Mouse (Mus musculus): Measurements from ENCODE around the gene Mboat1. TPM values are rescaled to one million over a fixed set of nuclear protein-coding genes. Genes with fewer than 3 reads are reported as not detected.

Mboat1 gene
- polyA plus RNA-seq, 1 experiment = 6.9 TPM

GRCm38 (mm10) chr13:30219597-30219996 lies 83.3 kb downstream of the Mboat1 start:
- no peak for DNase-seq
- no peak overlapping the region for H3K27ac ChIP-seq (ENCODE audit: insufficient read depth, low read depth, low read length)
- no peaks in the 10 kb centered on the region for H3K4me1 ChIP-seq (ENCODE audit: control insufficient read depth, insufficient read depth, low read length)
- H3K4me3 ChIP-seq (ENCODE audit: insufficient read depth, low read depth, low read length) = no peak overlapping the region
- no peaks in the 10 kb centered on the region for H3K36me3 ChIP-seq (ENCODE audit: control insufficient read depth, insufficient read depth, low read length)
- TF ChIP-seq CTCF (conservative IDR thresholded peaks at IDR 0.05; ENCODE audit: insufficient read depth, insufficient read length, low read depth, low read length) (no peak), POLR2A (IDR thresholded peaks at IDR 0.05; ENCODE audit: low read depth, low read length) (no peak)
- 68% methylated on average over 7 of the region's 7 CpGs for WGBS
- H3K27me3 ChIP-seq (replicated peaks; ENCODE audit: control insufficient read depth, insufficient read depth, low read length) = no peaks in the 10 kb centered on the region

GRCm38 (mm10) chr13:30221316-30221715 lies 85.0 kb downstream of the Mboat1 start:
- H3K4me1 ChIP-seq (ENCODE audit: control insufficient read depth, insufficient read depth, low read length) = no peaks in the 10 kb centered on the region; the same call in 1 of the 2 replicates
- WGBS = 55% methylated on average over 3 of the region's 3 CpGs
- no peak overlapping the region for H3K4me3 ChIP-seq (ENCODE audit: insufficient read depth, low read depth, low read length)
- TF ChIP-seq POLR2A (IDR thresholded peaks at IDR 0.05; ENCODE audit: low read depth, low read length) = no peak
- TF ChIP-seq CTCF (conservative IDR thresholded peaks at IDR 0.05; ENCODE audit: insufficient read depth, insufficient read length, low read depth, low read length) = no peak
- no peaks in the 10 kb centered on the region for H3K27me3 ChIP-seq (replicated peaks; ENCODE audit: control insufficient read depth, insufficient read depth, low read length)
- H3K36me3 ChIP-seq (ENCODE audit: control insufficient read depth, insufficient read depth, low read length) = no peaks in the 10 kb centered on the region
- DNase-seq = no peak
- no peak overlapping the region for H3K27ac ChIP-seq (ENCODE audit: insufficient read depth, low read depth, low read length)

DNA sequence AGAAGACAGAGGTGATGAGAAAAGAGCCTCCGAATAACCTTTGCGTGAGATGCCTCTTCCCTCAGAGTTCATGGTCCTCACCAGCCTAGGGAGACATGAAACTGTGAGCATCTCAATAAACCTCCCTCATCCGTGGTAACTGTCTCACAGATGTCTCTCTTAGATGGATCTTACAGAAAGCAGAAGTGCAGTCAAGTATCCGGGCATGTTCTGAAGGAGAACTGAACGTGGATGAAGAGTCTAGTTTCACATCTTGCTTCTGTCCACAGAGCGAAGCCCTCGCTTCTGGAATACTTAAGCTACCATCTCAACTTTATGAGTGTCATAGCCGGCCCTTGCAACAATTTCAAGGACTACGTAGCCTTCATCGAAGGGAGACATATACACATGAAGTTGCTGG lies 87.8 kb downstream of the Mboat1 start:
- Histone ChIP-seq H3K4me3 (ENCODE audit: insufficient read depth, low read depth, low read length) (no peak overlapping the region), H3K27me3 (replicated peaks; ENCODE audit: control insufficient read depth, insufficient read depth, low read length) (no peaks in the 10 kb centered on the region), H3K36me3 (ENCODE audit: control insufficient read depth, insufficient read depth, low read length) (no peaks in the 10 kb centered on the region), H3K4me1 (ENCODE audit: control insufficient read depth, insufficient read depth, low read length) (no peaks in the 10 kb centered on the region; the same call in 1 of the 2 replicates), H3K27ac (ENCODE audit: insufficient read depth, low read depth, low read length) (no peak overlapping the region)
- no peak for TF ChIP-seq POLR2A (IDR thresholded peaks at IDR 0.05; ENCODE audit: low read depth, low read length)
- 92% methylated on average over 10 of the region's 10 CpGs for WGBS
- no peak for DNase-seq

- H3K27ac ChIP-seq (ENCODE audit: insufficient read depth, low read depth, low read length) = no peak overlapping the region
- no peaks in the 10 kb centered on the region for H3K36me3 ChIP-seq (ENCODE audit: control insufficient read depth, insufficient read depth, low read length)
- 96% methylated on average over 6 of the region's 6 CpGs for WGBS
- H3K4me1 ChIP-seq (ENCODE audit: control insufficient read depth, insufficient read depth, low read length) = no peaks in the 10 kb centered on the region; the same call in 1 of the 2 replicates
- TF ChIP-seq CTCF (conservative IDR thresholded peaks at IDR 0.05; ENCODE audit: insufficient read depth, insufficient read length, low read depth, low read length) (no peak; the same call in 1 of the 2 replicates), POLR2A (IDR thresholded peaks at IDR 0.05; ENCODE audit: low read depth, low read length) (no peak)
- no peak overlapping the region for H3K4me3 ChIP-seq (ENCODE audit: insufficient read depth, low read depth, low read length)
- no peaks in the 10 kb centered on the region for H3K27me3 ChIP-seq (replicated peaks; ENCODE audit: control insufficient read depth, insufficient read depth, low read length)
- no peak for DNase-seq
Measured at GRCm38 (mm10) chr13:30224659-30225058, 88.4 kb downstream of the Mboat1 start.

DNA sequence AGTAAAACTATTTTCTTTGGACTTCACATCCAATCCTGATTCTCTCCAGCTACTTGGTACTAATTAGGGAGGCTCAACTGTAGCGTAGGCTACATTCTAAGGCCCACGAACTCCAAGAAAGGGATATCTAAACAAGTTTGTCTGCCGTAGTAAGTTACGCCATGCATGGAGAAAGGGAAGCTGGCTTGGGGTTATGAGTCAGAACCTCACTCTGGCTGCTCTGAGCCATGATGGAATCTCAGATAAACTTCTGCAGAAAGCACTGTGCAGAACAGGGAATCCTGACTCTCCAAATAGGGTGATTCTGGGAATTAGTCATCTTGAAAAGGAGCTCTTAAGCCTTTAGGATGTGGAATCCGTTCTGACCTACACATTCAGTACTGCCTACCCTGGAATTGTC lies 92.5 kb downstream of the Mboat1 start:
- no peaks in the 10 kb centered on the region; the same call in 1 of the 2 replicates for H3K4me1 ChIP-seq (ENCODE audit: control insufficient read depth, insufficient read depth, low read length)
- no peaks in the 10 kb centered on the region for H3K27me3 ChIP-seq (replicated peaks; ENCODE audit: control insufficient read depth, insufficient read depth, low read length)
- no peak overlapping the region for H3K4me3 ChIP-seq (ENCODE audit: insufficient read depth, low read depth, low read length)
- WGBS = 81% methylated on average over 5 of the region's 5 CpGs
- no peaks in the 10 kb centered on the region for H3K36me3 ChIP-seq (ENCODE audit: control insufficient read depth, insufficient read depth, low read length)
- H3K27ac ChIP-seq (ENCODE audit: insufficient read depth, low read depth, low read length) = no peak overlapping the region
- no peak for DNase-seq
- TF ChIP-seq POLR2A (IDR thresholded peaks at IDR 0.05; ENCODE audit: low read depth, low read length) (no peak), CTCF (conservative IDR thresholded peaks at IDR 0.05; ENCODE audit: insufficient read depth, insufficient read length, low read depth, low read length) (no peak)

GRCm38 (mm10) chr13:30229625-30230139 lies 93.4 kb downstream of the Mboat1 start:
- TF ChIP-seq CTCF (conservative IDR thresholded peaks at IDR 0.05; ENCODE audit: insufficient read depth, insufficient read length, low read depth, low read length) = no peak
- no peak for DNase-seq
- no peak overlapping the region for H3K27ac ChIP-seq (ENCODE audit: insufficient read depth, low read depth, low read length)
- H3K4me1 ChIP-seq (ENCODE audit: control insufficient read depth, insufficient read depth, low read length) = no peaks in the 10 kb centered on the region; the same call in 1 of the 2 replicates
- WGBS = 86% methylated on average over 9 of the region's 9 CpGs
- no peak overlapping the region for H3K4me3 ChIP-seq (ENCODE audit: insufficient read depth, low read depth, low read length)
- H3K27me3 ChIP-seq (replicated peaks; ENCODE audit: control insufficient read depth, insufficient read depth, low read length) = no peaks in the 10 kb centered on the region
- no peaks in the 10 kb centered on the region for H3K36me3 ChIP-seq (ENCODE audit: control insufficient read depth, insufficient read depth, low read length)

DNA sequence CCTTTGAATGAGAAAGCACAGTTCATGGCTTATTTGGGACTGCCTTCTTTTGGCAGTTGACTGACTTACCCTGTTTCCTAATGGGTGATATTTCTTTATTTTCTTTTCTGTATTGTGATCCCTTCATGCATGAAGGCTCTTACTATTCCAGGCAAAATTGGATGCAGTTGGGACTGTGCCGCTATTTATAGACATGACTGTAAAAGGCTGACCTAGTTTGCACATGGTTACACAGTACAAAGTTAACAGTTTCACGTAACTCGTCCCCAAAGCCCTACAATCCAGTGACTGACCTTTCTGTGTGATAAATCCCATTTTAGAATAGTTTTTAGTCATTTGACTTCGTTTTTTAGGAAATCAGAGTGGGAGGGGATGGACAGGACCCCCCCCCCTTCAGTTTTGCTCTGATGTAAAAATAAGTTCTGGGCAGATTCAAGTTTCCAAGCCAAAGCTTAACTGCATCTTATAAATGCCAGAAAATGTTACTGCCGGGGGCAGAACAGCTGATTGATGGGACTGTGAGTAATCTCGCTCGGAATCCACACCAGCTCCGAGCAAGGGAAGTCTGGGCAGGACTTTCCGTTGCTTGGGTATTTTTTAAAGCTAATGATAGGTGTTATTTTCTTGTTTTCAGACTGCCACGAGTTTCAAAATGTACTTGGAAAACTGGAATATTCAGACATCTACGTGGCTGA lies 98.9 kb downstream of the Mboat1 start:
- no peak overlapping the region for H3K4me3 ChIP-seq (ENCODE audit: insufficient read depth, low read depth, low read length)
- H3K27ac ChIP-seq (ENCODE audit: insufficient read depth, low read depth, low read length) = peak overlapping the region; percentile 44
- no peak for TF ChIP-seq CTCF (conservative IDR thresholded peaks at IDR 0.05; ENCODE audit: insufficient read depth, insufficient read length, low read depth, low read length)
- no peak for TF ChIP-seq POLR2A (IDR thresholded peaks at IDR 0.05; ENCODE audit: low read depth, low read length)
- H3K4me1 ChIP-seq (ENCODE audit: control insufficient read depth, insufficient read depth, low read length) = peaks cover 5% of the 10 kb centered on the region; the same call in 1 of the 2 replicates
- H3K27me3 ChIP-seq (replicated peaks; ENCODE audit: control insufficient read depth, insufficient read depth, low read length) = no peaks in the 10 kb centered on the region
- peak; percentile 74 for DNase-seq
- H3K36me3 ChIP-seq (ENCODE audit: control insufficient read depth, insufficient read depth, low read length) = no peaks in the 10 kb centered on the region
- 25% methylated on average over 11 of the region's 11 CpGs for WGBS
